Mouse (Mus musculus): Measurements from ENCODE around the gene Spred2. TPM values are rescaled to one million over a fixed set of nuclear protein-coding genes. Genes with fewer than 3 reads are reported as not detected.
A peak's percentile ranks its signal among the peaks of the same experiment; 100 is the strongest.

Gene Spred2
- polyA plus RNA-seq, 1 experiment from 2014 or later = 9.3 TPM

GRCm38 (mm10) chr11:19961766-19962365 is 37.7 kb downstream of the Spred2 start:
- H3K4me3 ChIP-seq = no peak overlapping the region
- H3K27me3 ChIP-seq = no peaks in the 10 kb centered on the region
- no peak overlapping the region for H3K27ac ChIP-seq (replicated peaks)
- H3K9me3 ChIP-seq = no peaks in the 10 kb centered on the region
- no peak overlapping the region for H3K9ac ChIP-seq (replicated peaks)
- 80% methylated on average over 12 of the region's 12 CpGs for WGBS
- peaks cover 4% of the 10 kb centered on the region; the same call in 1 of the 2 replicates for H3K4me1 ChIP-seq
- no peak for ATAC-seq (replicated peaks)
- no peaks in the 10 kb centered on the region for H3K36me3 ChIP-seq
- no peak overlapping the region for H3K4me2 ChIP-seq (replicated peaks)

- no peak for ATAC-seq (replicated peaks)
Measured at GRCm38 (mm10) chr11:19962796-19963195, 38.6 kb downstream of the Spred2 start.

GRCm38 (mm10) chr11:19963717-19964141 is 39.6 kb downstream of the Spred2 start:
- H3K27ac ChIP-seq (replicated peaks) = no peak overlapping the region
- H3K9me3 ChIP-seq = no peaks in the 10 kb centered on the region
- no peaks in the 10 kb centered on the region for H3K36me3 ChIP-seq
- peaks cover 4% of the 10 kb centered on the region; the same call in 1 of the 2 replicates for H3K4me1 ChIP-seq
- H3K9ac ChIP-seq (replicated peaks) = no peak overlapping the region
- H3K27me3 ChIP-seq = no peaks in the 10 kb centered on the region
- no peak overlapping the region for H3K4me2 ChIP-seq (replicated peaks)
- no peak overlapping the region for H3K4me3 ChIP-seq
- no peak for ATAC-seq (replicated peaks)
- 89% methylated on average over 12 of the region's 12 CpGs for WGBS

More at GRCm38 (mm10) chr11:19962796-19963195, 38.6 kb downstream of the Spred2 start:
- no peak overlapping the region for H3K9ac ChIP-seq (replicated peaks)
- no peak overlapping the region for H3K4me3 ChIP-seq
- H3K27me3 ChIP-seq = no peaks in the 10 kb centered on the region
- no peaks in the 10 kb centered on the region for H3K9me3 ChIP-seq
- H3K27ac ChIP-seq (replicated peaks) = no peak overlapping the region
- H3K4me1 ChIP-seq = peaks cover 4% of the 10 kb centered on the region; the same call in 1 of the 2 replicates
- 51% methylated on average over 5 of the region's 5 CpGs for WGBS
- no peak overlapping the region for H3K4me2 ChIP-seq (replicated peaks)
- no peaks in the 10 kb centered on the region for H3K36me3 ChIP-seq

GRCm38 (mm10) chr11:19964333-19964732 is 40.2 kb downstream of the Spred2 start:
- WGBS = 82% methylated on average over 5 of the region's 5 CpGs
- ATAC-seq (replicated peaks) = no peak

GRCm38 (mm10) chr11:19965037-19965611 is 40.9 kb downstream of the Spred2 start:
- Histone ChIP-seq H3K9me3 (no peaks in the 10 kb centered on the region), H3K27ac (replicated peaks) (0 out of 2 replicates have a peak overlapping the region, but pooled peaks have one; percentile 10), H3K9ac (replicated peaks) (no peak overlapping the region), H3K36me3 (no peaks in the 10 kb centered on the region), H3K27me3 (no peaks in the 10 kb centered on the region), H3K4me2 (replicated peaks) (no peak overlapping the region), H3K4me3 (no peak overlapping the region), H3K4me1 (peaks cover 4% of the 10 kb centered on the region; the same call in 1 of the 2 replicates)
- WGBS = 63% methylated on average over 16 of the region's 16 CpGs
- peak; percentile 42; the same call in 1 of the 2 replicates for ATAC-seq (replicated peaks)

More at GRCm38 (mm10) chr11:19964333-19964732, 40.2 kb downstream of the Spred2 start:
- H3K36me3 ChIP-seq = no peaks in the 10 kb centered on the region
- no peak overlapping the region for H3K4me2 ChIP-seq (replicated peaks)
- H3K27ac ChIP-seq (replicated peaks) = no peak overlapping the region
- no peak overlapping the region for H3K9ac ChIP-seq (replicated peaks)
- H3K27me3 ChIP-seq = no peaks in the 10 kb centered on the region
- no peaks in the 10 kb centered on the region for H3K9me3 ChIP-seq
- H3K4me1 ChIP-seq = peaks cover 4% of the 10 kb centered on the region; the same call in 1 of the 2 replicates
- no peak overlapping the region for H3K4me3 ChIP-seq

GRCm38 (mm10) chr11:19965664-19966063 is 41.5 kb downstream of the Spred2 start:
- no peak overlapping the region for H3K4me2 ChIP-seq (replicated peaks)
- no peaks in the 10 kb centered on the region for H3K27me3 ChIP-seq
- 85% methylated on average over 4 of the region's 4 CpGs for WGBS
- no peak overlapping the region for H3K4me3 ChIP-seq
- H3K27ac ChIP-seq (replicated peaks) = 0 out of 2 replicates have a peak overlapping the region, but pooled peaks have one; percentile 10
- ATAC-seq (replicated peaks) = no peak
- no peaks in the 10 kb centered on the region for H3K36me3 ChIP-seq
- H3K9ac ChIP-seq (replicated peaks) = no peak overlapping the region
- H3K4me1 ChIP-seq = peaks cover 4% of the 10 kb centered on the region; the same call in 1 of the 2 replicates
- H3K9me3 ChIP-seq = no peaks in the 10 kb centered on the region

GRCm38 (mm10) chr11:19966294-19966693 is 42.1 kb downstream of the Spred2 start:
- H3K4me1 ChIP-seq = peaks cover 4% of the 10 kb centered on the region; the same call in 1 of the 2 replicates
- no peak for ATAC-seq (replicated peaks)
- H3K27me3 ChIP-seq = no peaks in the 10 kb centered on the region
- H3K27ac ChIP-seq (replicated peaks) = no peak overlapping the region
- WGBS = 91% methylated on average over 2 of the region's 2 CpGs
- H3K9ac ChIP-seq (replicated peaks) = no peak overlapping the region
- no peaks in the 10 kb centered on the region for H3K9me3 ChIP-seq
- no peak overlapping the region for H3K4me3 ChIP-seq
- no peak overlapping the region for H3K4me2 ChIP-seq (replicated peaks)
- H3K36me3 ChIP-seq = no peaks in the 10 kb centered on the region

- H3K27ac ChIP-seq (replicated peaks) = no peak overlapping the region
- no peak overlapping the region for H3K4me2 ChIP-seq (replicated peaks)
- WGBS = 81% methylated on average over 5 of the region's 5 CpGs
- H3K9ac ChIP-seq (replicated peaks) = no peak overlapping the region
- no peaks in the 10 kb centered on the region for H3K9me3 ChIP-seq
- no peak for ATAC-seq (replicated peaks)
- H3K36me3 ChIP-seq = no peaks in the 10 kb centered on the region
- H3K4me1 ChIP-seq = 0 out of 2 replicates have a peak, but pooled peaks cover 9% of the 10 kb centered on the region
- no peaks in the 10 kb centered on the region for H3K27me3 ChIP-seq
- no peak overlapping the region for H3K4me3 ChIP-seq
Measured at GRCm38 (mm10) chr11:19969584-19969983, 45.4 kb downstream of the Spred2 start.

GRCm38 (mm10) chr11:19971954-19972750 is 48.0 kb downstream of the Spred2 start:
- 92% methylated on average over 4 of the region's 4 CpGs for WGBS
- Histone ChIP-seq H3K36me3 (no peaks in the 10 kb centered on the region), H3K9me3 (no peaks in the 10 kb centered on the region), H3K27me3 (no peaks in the 10 kb centered on the region), H3K9ac (replicated peaks) (no peak overlapping the region), H3K27ac (replicated peaks) (no peak overlapping the region), H3K4me2 (replicated peaks) (no peak overlapping the region), H3K4me3 (no peak overlapping the region), H3K4me1 (0 out of 2 replicates have a peak, but pooled peaks cover 9% of the 10 kb centered on the region)
- no peak for ATAC-seq (replicated peaks)

- ATAC-seq (replicated peaks) = no peak
- 73% methylated on average over 7 of the region's 7 CpGs for WGBS
- Histone ChIP-seq H3K9me3 (no peaks in the 10 kb centered on the region), H3K4me2 (replicated peaks) (no peak overlapping the region), H3K9ac (replicated peaks) (no peak overlapping the region), H3K27ac (replicated peaks) (no peak overlapping the region), H3K4me3 (no peak overlapping the region), H3K4me1 (0 out of 2 replicates have a peak, but pooled peaks cover 9% of the 10 kb centered on the region), H3K36me3 (no peaks in the 10 kb centered on the region), H3K27me3 (no peaks in the 10 kb centered on the region)
Measured at GRCm38 (mm10) chr11:19973032-19973790, 49.0 kb downstream of the Spred2 start.

GRCm38 (mm10) chr11:19976032-19976431 is 51.9 kb downstream of the Spred2 start:
- no peak overlapping the region for H3K27ac ChIP-seq (replicated peaks)
- no peak overlapping the region for H3K9ac ChIP-seq (replicated peaks)
- no peak overlapping the region for H3K4me3 ChIP-seq
- H3K27me3 ChIP-seq = no peaks in the 10 kb centered on the region
- 0 out of 2 replicates have a peak, but pooled peaks cover 9% of the 10 kb centered on the region for H3K4me1 ChIP-seq
- ATAC-seq (replicated peaks) = no peak
- WGBS = 98% methylated on average over 2 of the region's 2 CpGs
- no peak overlapping the region for H3K4me2 ChIP-seq (replicated peaks)
- no peaks in the 10 kb centered on the region for H3K9me3 ChIP-seq
- H3K36me3 ChIP-seq = no peaks in the 10 kb centered on the region

Data from forebrain, embryonic 15.5 days (tissue).